Comparison of ENCODE assay signal across 10 mouse cellular contexts in genomic region chr2:112591451-112591871, GRCm38 (mm10).
A peak's percentile ranks its signal among the peaks of the same experiment; 100 is the strongest.
DNase-seq lines count a peak whose midpoint lies in the region; ATAC-seq lines count a peak whose summit lies in the region.
"Had no signal": no experiment of that assay in that cellular context is flagged by ENCODE, and none has a peak within 500 bp of the region (broad histone marks: within the 10 kb centered on the region; RNA-seq: fewer than 3 reads in every experiment).

No protein-coding gene starts in this region.

- WGBS in forebrain, embryonic 14.5 days, result 33% methylated on average over 6 of the region's 6 CpGs
- 54% methylated on average over 6 of the region's 6 CpGs for WGBS in forebrain, embryonic 11.5 days
- 29% methylated on average over 6 of the region's 6 CpGs for WGBS in midbrain, embryonic 15.5 days

- DNase-seq in forebrain, embryonic 14.5 days (ENCODE audit: low spot score), result peak; percentile 67
- no peak for DNase-seq in forebrain, embryonic 11.5 days (ENCODE audit: low spot score)
- peak; percentile 94 for DNase-seq in Muller cell, postnatal 12 days (ENCODE audit: inconsistent ontology term)
- peak; percentile 83 to 84 for DNase-seq in cerebellum, postnatal 14 days
- DNase-seq in kidney, postnatal 4 days, result peak; percentile 19 to 30
- DNase-seq in urinary bladder, postnatal 25 days (ENCODE audit: low spot score), result no peak
- no peak for DNase-seq in embryo, embryonic 10.5 days (ENCODE audit: low spot score)

- no peak overlapping the region for H3K9ac ChIP-seq in forebrain, embryonic 14.5 days (ENCODE audit: low read length)
- H3K9ac ChIP-seq in forebrain, embryonic 11.5 days (ENCODE audit: low read length), result no peak overlapping the region
- H3K9ac ChIP-seq in midbrain, embryonic 15.5 days, result no peak overlapping the region
- H3K9ac ChIP-seq: heart, embryonic 13.5 days; liver, embryonic 15.5 days had no signal

- peak overlapping the region; percentile 65; the same call in 1 of the 2 replicates for H3K27ac ChIP-seq in forebrain, embryonic 14.5 days (ENCODE audit: low read depth, low read length)
- H3K27ac ChIP-seq in forebrain, embryonic 11.5 days (ENCODE audit: low read depth, low read length), result no peak overlapping the region
- peak overlapping the region; percentile 31; the same call in 1 of the 2 replicates for H3K27ac ChIP-seq in midbrain, embryonic 15.5 days
- H3K27ac ChIP-seq: heart, embryonic 13.5 days; liver, embryonic 15.5 days had no signal

- H3K27me3 ChIP-seq in forebrain, embryonic 14.5 days (replicated peaks; ENCODE audit: control insufficient read depth, insufficient read depth, low read length), result no peaks in the 10 kb centered on the region
- no peaks in the 10 kb centered on the region for H3K27me3 ChIP-seq in forebrain, embryonic 11.5 days (ENCODE audit: control insufficient read depth, insufficient read depth, low read length)
- H3K27me3 ChIP-seq in midbrain, embryonic 15.5 days (replicated peaks), result no peaks in the 10 kb centered on the region
- H3K27me3 ChIP-seq: heart, embryonic 13.5 days; liver, embryonic 15.5 days had no signal

- ATAC-seq in forebrain, embryonic 14.5 days, result peak; percentile 70; the same call in 1 of the 2 replicates
- no peak for ATAC-seq in forebrain, embryonic 11.5 days (replicated peaks; ENCODE audit: low FRiP score)
- 0 out of 2 replicates have a peak, but pooled peaks have one; percentile 50 for ATAC-seq in midbrain, embryonic 15.5 days (replicated peaks)

- H3K36me3 ChIP-seq in forebrain, embryonic 14.5 days (ENCODE audit: control insufficient read depth, insufficient read depth, low read length), result no peaks in the 10 kb centered on the region
- no peaks in the 10 kb centered on the region for H3K36me3 ChIP-seq in forebrain, embryonic 11.5 days (ENCODE audit: control insufficient read depth, insufficient read depth, low read length)
- H3K36me3 ChIP-seq in midbrain, embryonic 15.5 days (replicated peaks), result no peaks in the 10 kb centered on the region
- H3K36me3 ChIP-seq: heart, embryonic 13.5 days; liver, embryonic 15.5 days had no signal

- H3K4me2 ChIP-seq in forebrain, embryonic 14.5 days (ENCODE audit: low read length), result no peak overlapping the region
- H3K4me2 ChIP-seq in forebrain, embryonic 11.5 days (ENCODE audit: low read depth, low read length, severe bottlenecking), result no peak overlapping the region
- H3K4me2 ChIP-seq in midbrain, embryonic 15.5 days, result no peak overlapping the region
- H3K4me2 ChIP-seq: heart, embryonic 13.5 days; liver, embryonic 15.5 days had no signal

- no peaks in the 10 kb centered on the region for H3K9me3 ChIP-seq in forebrain, embryonic 14.5 days (replicated peaks; ENCODE audit: control insufficient read depth, low read length)
- H3K9me3 ChIP-seq in forebrain, embryonic 11.5 days (ENCODE audit: control insufficient read depth, low read length), result no peaks in the 10 kb centered on the region
- no peaks in the 10 kb centered on the region for H3K9me3 ChIP-seq in midbrain, embryonic 15.5 days
- H3K9me3 ChIP-seq: heart, embryonic 13.5 days; liver, embryonic 15.5 days had no signal

- H3K4me1 ChIP-seq in forebrain, embryonic 14.5 days (ENCODE audit: control insufficient read depth, insufficient read depth, low read length), result no peaks in the 10 kb centered on the region
- H3K4me1 ChIP-seq in forebrain, embryonic 11.5 days (replicated peaks; ENCODE audit: control insufficient read depth, insufficient read depth, low read length), result no peaks in the 10 kb centered on the region
- no peaks in the 10 kb centered on the region for H3K4me1 ChIP-seq in midbrain, embryonic 15.5 days
- H3K4me1 ChIP-seq: heart, embryonic 13.5 days; liver, embryonic 15.5 days had no signal

- H3K4me3 ChIP-seq in forebrain, embryonic 14.5 days (ENCODE audit: low read depth, low read length), result no peak overlapping the region
- H3K4me3 ChIP-seq in forebrain, embryonic 11.5 days (ENCODE audit: low read depth, low read length), result no peak overlapping the region
- no peak overlapping the region for H3K4me3 ChIP-seq in midbrain, embryonic 15.5 days
- H3K4me3 ChIP-seq: heart, embryonic 13.5 days; liver, embryonic 15.5 days had no signal

Comparison
In these comparisons a context has a peak if more than half of its experiments do, and no peak if none do; other contexts are left out.
1. DNase-seq: peak in forebrain, embryonic 14.5 days (single experiment), Muller cell, postnatal 12 days (single experiment), cerebellum, postnatal 14 days (2 of 2) and kidney, postnatal 4 days (2 of 2); none in forebrain, embryonic 11.5 days (single experiment), urinary bladder, postnatal 25 days (single experiment) and embryo, embryonic 10.5 days (single experiment).